Comparison of ENCODE assay signal across 12 mouse cellular contexts in genomic region chr1:75442811-75443210, GRCm38 (mm10). TPM values are rescaled to one million over a fixed set of nuclear protein-coding genes. Genes with fewer than 3 reads are reported as not detected.
DNase-seq lines count a peak whose midpoint lies in the region; ATAC-seq and TF ChIP-seq lines count a peak whose summit lies in the region.
"Had no signal": no experiment of that assay in that cellular context is flagged by ENCODE, and none has a peak within 500 bp of the region (broad histone marks: within the 10 kb centered on the region; RNA-seq: fewer than 3 reads in every experiment).

No protein-coding gene starts in this region.

- peak overlapping the region; percentile 27; the same call in 1 of the 2 replicates for H3K4me2 ChIP-seq in hindbrain, embryonic 13.5 days
- no peak overlapping the region for H3K4me2 ChIP-seq in midbrain, postnatal 0 days (ENCODE audit: low read depth, low read length, poor library complexity, severe bottlenecking)
- H3K4me2 ChIP-seq: lung, embryonic 14.5 days had no signal

- peaks cover 80% of the 10 kb centered on the region for H3K4me1 ChIP-seq in hindbrain, embryonic 13.5 days (replicated peaks)
- peaks cover 21% of the 10 kb centered on the region for H3K4me1 ChIP-seq in midbrain, postnatal 0 days (ENCODE audit: insufficient read depth, low read length)
- no peaks in the 10 kb centered on the region for H3K4me1 ChIP-seq in heart, adult 2 months (ENCODE audit: control insufficient read depth, insufficient read depth, low read length)

- WGBS in hindbrain, embryonic 13.5 days = 17% methylated on average over 8 of the region's 8 CpGs
- 16% methylated on average over 8 of the region's 8 CpGs for WGBS in midbrain, postnatal 0 days
- WGBS in heart, adult 2 months = 77% methylated on average over 8 of the region's 8 CpGs

- H3K79me2 ChIP-seq in heart, adult 2 months (replicated peaks; ENCODE audit: control insufficient read depth, insufficient read depth, low read length) = no peaks in the 10 kb centered on the region

- no peak for TF ChIP-seq EP300 in heart, adult 2 months (IDR thresholded peaks at IDR 0.05; ENCODE audit: insufficient read depth, low read depth, low read length)

- H3K36me3 ChIP-seq in hindbrain, embryonic 13.5 days = peaks cover 8% of the 10 kb centered on the region
- 0 out of 2 replicates have a peak, but pooled peaks cover 2% of the 10 kb centered on the region for H3K36me3 ChIP-seq in midbrain, postnatal 0 days (ENCODE audit: insufficient read depth, low read length)
- H3K36me3 ChIP-seq in heart, adult 2 months (ENCODE audit: control insufficient read depth, insufficient read depth, low read length) = no peaks in the 10 kb centered on the region

- peak overlapping the region; percentile 63; the same call in 1 of the 2 replicates for H3K9ac ChIP-seq in hindbrain, embryonic 13.5 days
- no peak overlapping the region for H3K9ac ChIP-seq in midbrain, postnatal 0 days (replicated peaks; ENCODE audit: low read length, poor library complexity, severe bottlenecking)
- no peak overlapping the region for H3K9ac ChIP-seq in heart, adult 2 months (ENCODE audit: low read depth, low read length)
- H3K9ac ChIP-seq: lung, embryonic 14.5 days had no signal

- TF ChIP-seq CTCF in midbrain, postnatal 0 days (IDR thresholded peaks at IDR 0.05) = no peak
- TF ChIP-seq CTCF in heart, adult 2 months (IDR thresholded peaks at IDR 0.05) = no peak

- DNase-seq in cerebellum, adult 11 months = peak; percentile 88
- DNase-seq in cerebellum, postnatal 14 days = peak; percentile 79 to 91
- peak; percentile 59 for DNase-seq in midbrain, postnatal 0 days (ENCODE audit: low spot score)
- DNase-seq in adrenal gland, postnatal 4 days (ENCODE audit: low spot score in 2 of 2) = no peak
- no peak for DNase-seq in layer of hippocampus, adult 18-20 months (ENCODE audit: low spot score in 2 of 2)
- no peak for DNase-seq in heart, adult 2 months
- DNase-seq: gastrocnemius, postnatal 25 days; kidney, adult 9 months; lung, embryonic 14.5 days had no signal

- no peak for ATAC-seq in hindbrain, embryonic 13.5 days (ENCODE audit: low FRiP score)
- ATAC-seq in midbrain, postnatal 0 days (ENCODE audit: low FRiP score) = no peak

- H3K27me3 ChIP-seq in hindbrain, embryonic 13.5 days = peaks cover 4% of the 10 kb centered on the region; the same call in 1 of the 2 replicates
- H3K27me3 ChIP-seq in midbrain, postnatal 0 days (ENCODE audit: insufficient read depth, low read length) = peaks cover 7% of the 10 kb centered on the region; the same call in 1 of the 2 replicates
- peaks cover 2% of the 10 kb centered on the region; the same call in 1 of the 2 replicates for H3K27me3 ChIP-seq in heart, adult 2 months (ENCODE audit: control insufficient read depth, insufficient read depth, low read length)

- H3K4me3 ChIP-seq in hindbrain, embryonic 13.5 days = no peak overlapping the region
- H3K4me3 ChIP-seq in midbrain, postnatal 0 days (ENCODE audit: low read depth, low read length) = no peak overlapping the region
- H3K4me3 ChIP-seq in heart, adult 2 months = no peak overlapping the region

- intact Hi-C loops in heart, adult 2 months (cut with DNase I) = no loop called here

- peak overlapping the region; percentile 93 for H3K27ac ChIP-seq in hindbrain, embryonic 13.5 days
- H3K27ac ChIP-seq in midbrain, postnatal 0 days (ENCODE audit: low read depth, low read length) = peak overlapping the region; percentile 67
- H3K27ac ChIP-seq in heart, adult 2 months = no peak overlapping the region

- H3K9me3 ChIP-seq in hindbrain, embryonic 13.5 days = no peaks in the 10 kb centered on the region
- H3K9me3 ChIP-seq in midbrain, postnatal 0 days (ENCODE audit: low read length) = no peaks in the 10 kb centered on the region

- TF ChIP-seq POLR2A in heart, adult 2 months (IDR thresholded peaks at IDR 0.05; ENCODE audit: insufficient read depth, low read depth, low read length) = no peak

RNA-seq across cellular contexts. Expression of gene Gmppa, which starts 7.1 kb away (rescaled TPM):
- polyA plus RNA-seq in hindbrain, embryonic 13.5 days (2015; fragmentation: Nextera tagmentation; extraction: Ambion mirVana) = 84.0 and 84.4 TPM in 2 replicates
- total RNA-seq in midbrain, postnatal 0 days (2014; rRNA removed) = 77.1 and 94.9 TPM in 2 replicates
- polyA plus RNA-seq in midbrain, postnatal 0 days (2015; fragmentation: Nextera tagmentation; extraction: Ambion mirVana) = 67.4 and 76.1 TPM in 2 replicates
- 10 to 100 TPM; 71.3 to 82.4 TPM for total RNA-seq in adrenal gland, postnatal 4 days (2021)
- 10 to 100 TPM; 66.4 to 69.1 TPM for total RNA-seq in layer of hippocampus, adult 18-20 months (2021)
- total RNA-seq in heart, adult 2 months (2021) = 10 to 100 TPM; 38.9 to 39.9 TPM
- polyA plus RNA-seq in heart, adult 2 months (2012; rRNA removed) = 91.3 and 94.6 TPM in 2 replicates

RNA-seq across cellular contexts. Expression of gene Asic4, which starts 7.4 kb away (rescaled TPM):
- polyA plus RNA-seq in hindbrain, embryonic 13.5 days (2015; fragmentation: Nextera tagmentation; extraction: Ambion mirVana) = 25.9 and 29.3 TPM in 2 replicates
- total RNA-seq in midbrain, postnatal 0 days (2014; rRNA removed) = 180 and 188 TPM in 2 replicates
- 54.8 and 60.0 TPM in 2 replicates for polyA plus RNA-seq in midbrain, postnatal 0 days (2015; fragmentation: Nextera tagmentation; extraction: Ambion mirVana)
- 10 to 100 TPM; 10.4 to 11.9 TPM for total RNA-seq in adrenal gland, postnatal 4 days (2021)
- total RNA-seq in layer of hippocampus, adult 18-20 months (2021) = 1 to 10 TPM; 7.3 to 8.1 TPM
- not detected for total RNA-seq in heart, adult 2 months (2021)
- polyA plus RNA-seq in heart, adult 2 months (2012; rRNA removed) = not detected in 2 replicates
- total RNA-seq: gastrocnemius, postnatal 25 days; heart, postnatal 25 days; monocyte, adult 5-6 weeks had no signal

RNA-seq across cellular contexts. Expression of gene Chpf, which starts 36.3 kb away (rescaled TPM):
- 32.4 and 33.8 TPM in 2 replicates for polyA plus RNA-seq in hindbrain, embryonic 13.5 days (2015; fragmentation: Nextera tagmentation; extraction: Ambion mirVana)
- total RNA-seq in midbrain, postnatal 0 days (2014; rRNA removed) = 125 and 132 TPM in 2 replicates
- 60.0 and 60.8 TPM in 2 replicates for polyA plus RNA-seq in midbrain, postnatal 0 days (2015; fragmentation: Nextera tagmentation; extraction: Ambion mirVana)
- 10 to 100 TPM; 60.3 to 62.6 TPM for total RNA-seq in adrenal gland, postnatal 4 days (2021)
- total RNA-seq in layer of hippocampus, adult 18-20 months (2021) = 10 to 100 TPM; 90.3 to 91.5 TPM
- 10 to 100 TPM; 23.2 to 25.0 TPM for total RNA-seq in heart, adult 2 months (2021)
- 26.9 and 37.8 TPM in 2 replicates for polyA plus RNA-seq in heart, adult 2 months (2012; rRNA removed)

RNA-seq across cellular contexts. Expression of gene Tmem198, which starts 36.5 kb away (rescaled TPM):
- polyA plus RNA-seq in hindbrain, embryonic 13.5 days (2015; fragmentation: Nextera tagmentation; extraction: Ambion mirVana) = 43.7 and 45.0 TPM in 2 replicates
- total RNA-seq in midbrain, postnatal 0 days (2014; rRNA removed) = 52.4 and 57.8 TPM in 2 replicates
- polyA plus RNA-seq in midbrain, postnatal 0 days (2015; fragmentation: Nextera tagmentation; extraction: Ambion mirVana) = 49.4 and 50.4 TPM in 2 replicates
- 1 to 10 TPM; 4.0 to 5.0 TPM for total RNA-seq in adrenal gland, postnatal 4 days (2021)
- 10 to 100 TPM; 68.6 to 70.6 TPM for total RNA-seq in layer of hippocampus, adult 18-20 months (2021)
- under 1 TPM; 0.21 to 0.66 TPM for total RNA-seq in heart, adult 2 months (2021)
- 0.39 and 0.73 TPM in 2 replicates for polyA plus RNA-seq in heart, adult 2 months (2012; rRNA removed)

Comparison
In these comparisons a context has a peak if more than half of its experiments do, and no peak if none do; other contexts are left out.
1. DNase-seq: peak in cerebellum, adult 11 months (single experiment), cerebellum, postnatal 14 days (2 of 2) and midbrain, postnatal 0 days (single experiment); none in adrenal gland, postnatal 4 days (0 of 2), layer of hippocampus, adult 18-20 months (0 of 2) and heart, adult 2 months (0 of 2).
2. RNA of gene Asic4, which starts 7.4 kb away (total RNA-seq): 180 to 188 TPM in midbrain, postnatal 0 days; 10.4 to 11.9 TPM in adrenal gland, postnatal 4 days, 7.3 to 8.1 TPM in layer of hippocampus, adult 18-20 months and not detected in heart, adult 2 months; every median in the first group is over 10 times any median in the second.